Mouse (Mus musculus) macrophage (primary cell): ENCODE measurements around the gene Dcaf1. TPM values are rescaled to one million over a fixed set of nuclear protein-coding genes. Genes with fewer than 3 reads are reported as not detected.
A peak's percentile ranks its signal among the peaks of the same experiment; 100 is the strongest.

Experiments
- H3K27ac ChIP-seq: fragments of 350-480 bp; formaldehyde crosslinking; 2 replicates; pipeline ENCODE4 v1.9.0; 2021
- H3K36me3 ChIP-seq: fragments of 350-480 bp; formaldehyde crosslinking; 2 replicates; pipeline ENCODE4 v1.9.0; 2021; ENCODE audit errors: inconsistent target
- H3K4me3 ChIP-seq: fragments of 350-480 bp; formaldehyde crosslinking; 2 replicates; pipeline ENCODE4 v1.9.0; 2021; ENCODE audit errors: inconsistent target
- H3K79me2 ChIP-seq: fragments of 350-480 bp; formaldehyde crosslinking; 2 replicates; pipeline ENCODE4 v1.9.0; 2021; ENCODE audit errors: inconsistent target
- WGBS: methylation state at CpG from one replicate; pipeline ENCODE4 v1.1.7; 2026; ENCODE audit warnings: inconsistent platforms; ENCODE audit not compliant: missing documents; 5-methylcytosine and 5-hydroxymethylcytosine counted together
- polyA plus RNA-seq: library from polyadenylated mRNA; stranded (reverse); fragments of 250-400 nt; gene quantifications from 3 replicates; pipeline ENCODE4 v1.2.4, GENCODE M21; 2018; ENCODE audit warnings: inconsistent platforms

The Dcaf1 gene
- polyA plus RNA-seq, 1 experiment from 2014 or later: 7.7 TPM

- Histone ChIP-seq H3K36me3 (no peaks in the 10 kb centered on the region), H3K27ac (peak overlapping the region; percentile 31; the same call in 1 of the 2 replicates), H3K79me2 (peaks cover 6% of the 10 kb centered on the region; the same call in 1 of the 2 replicates), H3K4me3 (peak overlapping the region; percentile 54)
- WGBS: 20% methylated on average over 15 of the region's 15 CpGs
Measured at GRCm38 (mm10) chr9:106821050-106821617, 540 bp upstream of the Dcaf1 start.

- H3K27ac ChIP-seq: no peak overlapping the region
- peak overlapping the region; percentile 54 for H3K4me3 ChIP-seq
- under 1% methylated on average over 30 of the region's 32 CpGs for WGBS
- peaks cover 6% of the 10 kb centered on the region; the same call in 1 of the 2 replicates for H3K79me2 ChIP-seq
- no peaks in the 10 kb centered on the region for H3K36me3 ChIP-seq
Measured at GRCm38 (mm10) chr9:106822381-106823104, 869 bp downstream of the Dcaf1 start.

- H3K27ac ChIP-seq: no peak overlapping the region
- no peaks in the 10 kb centered on the region for H3K79me2 ChIP-seq
- no peak overlapping the region for H3K4me3 ChIP-seq
- H3K36me3 ChIP-seq: peaks cover 15% of the 10 kb centered on the region; the same call in 1 of the 2 replicates
- 100% methylated on average over 1 of the region's 1 CpGs for WGBS
Measured at GRCm38 (mm10) chr9:106840569-106840968, 18.9 kb downstream of the Dcaf1 start.

GRCm38 (mm10) chr9:106842800-106843199, 21.1 kb downstream of the Dcaf1 start:
- Histone ChIP-seq H3K27ac (no peak overlapping the region), H3K36me3 (peaks cover 7% of the 10 kb centered on the region; the same call in 1 of the 2 replicates)
- 95% methylated on average over 6 of the region's 6 CpGs for WGBS

GRCm38 (mm10) chr9:106856664-106857063, 35.0 kb downstream of the Dcaf1 start:
- no peak overlapping the region for H3K27ac ChIP-seq
- no peaks in the 10 kb centered on the region for H3K36me3 ChIP-seq
- H3K79me2 ChIP-seq: no peaks in the 10 kb centered on the region
- no peak overlapping the region for H3K4me3 ChIP-seq
- 88% methylated on average over 3 of the region's 3 CpGs for whole genome bisulfite sequencing

More at GRCm38 (mm10) chr9:106842800-106843199, 21.1 kb downstream of the Dcaf1 start:
- no peak overlapping the region for H3K4me3 ChIP-seq
- H3K79me2 ChIP-seq: no peaks in the 10 kb centered on the region

- no peak overlapping the region for H3K27ac ChIP-seq
- H3K4me3 ChIP-seq: no peak overlapping the region
- H3K79me2 ChIP-seq: no peaks in the 10 kb centered on the region
- no peaks in the 10 kb centered on the region for H3K36me3 ChIP-seq
- WGBS: 39% methylated on average over 11 of the region's 11 CpGs
Measured at GRCm38 (mm10) chr9:106858036-106858435, 36.4 kb downstream of the Dcaf1 start.

GRCm38 (mm10) chr9:106874216-106874615, 52.5 kb downstream of the Dcaf1 start:
- Histone ChIP-seq H3K27ac (no peak overlapping the region), H3K4me3 (no peak overlapping the region), H3K79me2 (no peaks in the 10 kb centered on the region), H3K36me3 (peaks cover 7% of the 10 kb centered on the region; the same call in 1 of the 2 replicates)
- 90% methylated on average over 5 of the region's 5 CpGs for WGBS

GRCm38 (mm10) chr9:106876666-106877065, 55.0 kb downstream of the Dcaf1 start:
- 90% methylated on average over 3 of the region's 3 CpGs for WGBS
- peaks cover 7% of the 10 kb centered on the region; the same call in 1 of the 2 replicates for H3K36me3 ChIP-seq
- H3K4me3 ChIP-seq: no peak overlapping the region
- no peaks in the 10 kb centered on the region for H3K79me2 ChIP-seq
- no peak overlapping the region for H3K27ac ChIP-seq

- Histone ChIP-seq H3K4me3 (no peak overlapping the region), H3K79me2 (peaks cover 3% of the 10 kb centered on the region; the same call in 1 of the 2 replicates), H3K27ac (no peak overlapping the region), H3K36me3 (peaks cover 12% of the 10 kb centered on the region; the same call in 1 of the 2 replicates)
- 86% methylated on average over 4 of the region's 4 CpGs for WGBS
Measured at GRCm38 (mm10) chr9:106879471-106879870, 57.8 kb downstream of the Dcaf1 start.

- Histone ChIP-seq H3K79me2 (peaks cover 16% of the 10 kb centered on the region; the same call in 1 of the 2 replicates), H3K27ac (no peak overlapping the region), H3K4me3 (no peak overlapping the region), H3K36me3 (peaks cover 13% of the 10 kb centered on the region; the same call in 1 of the 2 replicates)
- 87% methylated on average over 4 of the region's 4 CpGs for WGBS
Measured at GRCm38 (mm10) chr9:106881071-106881755, 59.5 kb downstream of the Dcaf1 start.

GRCm38 (mm10) chr9:106882176-106882575, 60.5 kb downstream of the Dcaf1 start:
- 0 out of 2 replicates have a peak, but pooled peaks cover 8% of the 10 kb centered on the region for H3K36me3 ChIP-seq
- no peak overlapping the region for H3K4me3 ChIP-seq
- peaks cover 16% of the 10 kb centered on the region; the same call in 1 of the 2 replicates for H3K79me2 ChIP-seq
- 36% methylated on average over 4 of the region's 4 CpGs for WGBS
- no peak overlapping the region for H3K27ac ChIP-seq

- Histone ChIP-seq H3K27ac (no peak overlapping the region), H3K36me3 (0 out of 2 replicates have a peak, but pooled peaks cover 8% of the 10 kb centered on the region), H3K4me3 (no peak overlapping the region), H3K79me2 (peaks cover 16% of the 10 kb centered on the region; the same call in 1 of the 2 replicates)
- WGBS: 90% methylated on average over 3 of the region's 3 CpGs
Measured at GRCm38 (mm10) chr9:106883085-106883484, 61.4 kb downstream of the Dcaf1 start.

GRCm38 (mm10) chr9:106884306-106884705, 62.6 kb downstream of the Dcaf1 start:
- no peak overlapping the region for H3K27ac ChIP-seq
- H3K4me3 ChIP-seq: no peak overlapping the region
- 91% methylated on average over 16 of the region's 16 CpGs for WGBS
- peaks cover 23% of the 10 kb centered on the region for H3K79me2 ChIP-seq
- H3K36me3 ChIP-seq: 0 out of 2 replicates have a peak, but pooled peaks cover 14% of the 10 kb centered on the region
